Mouse (Mus musculus) frontal cortex, postnatal 36 days (tissue): Measurements from ENCODE around the gene Maged2.
"Not testable (repeated sequence)": the region's sequence is repeated elsewhere in the genome, so short reads cannot be mapped to it uniquely, and the experiment has no call there.

Experiments used
- DNase-seq, 2 experiments: peaks; one replicate each; pipeline ENCODE4 v3.0.0; 2022; ENCODE audit warnings: low spot score in 2 of 2

Gene Maged2

DNA sequence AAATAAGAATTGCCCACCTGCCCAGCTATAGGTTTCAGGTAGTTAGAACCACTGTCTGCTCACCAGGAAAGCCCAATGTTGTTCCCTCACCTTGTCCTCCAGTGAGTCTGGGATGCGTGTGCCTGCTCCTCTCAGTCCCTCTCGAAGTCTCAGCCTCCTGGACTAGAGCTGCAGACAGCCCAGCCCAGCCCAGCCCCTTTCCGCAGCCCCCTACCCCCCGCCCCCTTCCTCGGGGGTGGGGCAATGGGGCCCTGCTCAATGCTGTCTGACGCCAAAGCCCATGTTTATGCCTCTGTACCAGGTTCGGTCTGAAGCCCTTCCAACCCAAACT lies at the start of gene Maged2:
Gene Maged2, minus strand, starts transcription at position 207 of the 331 bp plus-strand sequence.
- DNase-seq, result no peak

DNA sequence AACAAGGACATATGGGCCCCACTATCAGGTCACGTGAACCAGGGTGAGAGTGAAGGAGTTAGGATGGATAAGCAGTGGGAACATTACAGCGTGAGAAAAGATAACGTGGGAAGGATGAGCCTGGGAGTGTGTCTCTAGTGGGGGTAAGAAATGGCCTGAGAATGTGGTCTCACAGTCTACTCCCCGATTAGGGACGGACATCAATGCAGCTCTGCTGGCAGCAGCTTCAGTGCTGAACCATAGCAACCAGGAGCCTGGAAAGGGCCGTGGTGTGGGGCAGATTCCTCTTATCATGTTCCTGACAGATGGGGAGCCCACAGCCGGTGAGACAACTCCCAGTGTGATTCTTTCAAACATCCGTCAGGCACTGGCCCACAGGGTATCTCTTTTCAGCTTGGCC lies 34.1 kb upstream of the Maged2 start:
- no peak for DNase-seq

DNA sequence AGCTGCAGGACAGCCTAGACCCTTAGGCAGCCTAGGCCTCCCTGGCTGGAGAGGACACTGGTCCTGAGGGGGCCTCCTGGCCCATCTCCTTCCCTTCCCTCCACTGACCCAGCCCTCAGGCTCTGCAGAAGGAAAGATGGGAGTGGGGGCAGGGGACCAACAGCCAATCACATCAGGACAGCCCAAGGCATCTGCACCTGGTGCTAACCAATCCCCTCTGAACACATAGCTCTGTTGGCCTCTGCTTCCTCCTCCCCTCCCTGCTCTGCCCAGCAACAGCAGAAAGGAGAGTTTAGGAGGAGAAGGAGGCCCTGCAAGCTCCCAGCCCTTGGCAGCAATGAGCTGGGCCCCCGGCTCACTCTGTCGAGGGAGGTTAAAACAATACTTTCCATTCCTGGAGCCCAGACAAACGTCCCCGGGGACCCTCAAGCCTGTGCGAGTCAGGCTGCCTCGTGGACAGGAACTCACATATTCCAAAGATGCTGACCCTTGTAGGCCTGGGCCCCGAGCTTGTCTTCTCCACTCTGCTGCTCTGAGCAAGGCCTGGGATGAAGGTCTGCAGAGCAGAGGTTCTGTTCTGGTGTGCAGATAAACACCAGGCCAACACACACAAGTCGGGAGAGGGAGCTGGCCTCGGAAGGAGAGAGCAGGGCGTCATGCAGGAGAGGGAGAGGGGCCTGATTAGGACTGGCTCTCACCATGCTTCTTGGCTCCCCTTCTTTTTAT lies 31.5 kb upstream of the Maged2 start:
- not testable (repeated sequence) for DNase-seq

DNA sequence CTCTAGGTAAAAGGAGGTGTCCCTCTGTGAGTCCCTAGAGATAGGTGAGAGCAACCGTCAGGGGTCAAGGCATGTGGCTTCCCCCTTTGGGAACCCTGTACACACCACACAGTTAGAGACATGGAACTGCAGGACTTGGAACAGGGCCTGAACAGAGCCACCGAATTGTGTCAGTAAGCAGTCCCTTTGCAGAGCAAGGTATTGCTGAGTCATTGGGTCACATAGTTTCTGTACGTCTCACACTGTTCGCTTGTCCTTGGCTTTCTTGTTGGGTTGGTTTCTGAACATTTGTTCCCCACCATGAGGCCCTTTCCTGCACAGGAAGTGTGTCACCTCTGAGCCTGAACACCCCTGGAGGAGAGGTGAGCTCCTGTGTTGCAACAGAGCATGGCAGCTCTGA lies 29.1 kb upstream of the Maged2 start:
- DNase-seq, result not testable (repeated sequence)

DNA sequence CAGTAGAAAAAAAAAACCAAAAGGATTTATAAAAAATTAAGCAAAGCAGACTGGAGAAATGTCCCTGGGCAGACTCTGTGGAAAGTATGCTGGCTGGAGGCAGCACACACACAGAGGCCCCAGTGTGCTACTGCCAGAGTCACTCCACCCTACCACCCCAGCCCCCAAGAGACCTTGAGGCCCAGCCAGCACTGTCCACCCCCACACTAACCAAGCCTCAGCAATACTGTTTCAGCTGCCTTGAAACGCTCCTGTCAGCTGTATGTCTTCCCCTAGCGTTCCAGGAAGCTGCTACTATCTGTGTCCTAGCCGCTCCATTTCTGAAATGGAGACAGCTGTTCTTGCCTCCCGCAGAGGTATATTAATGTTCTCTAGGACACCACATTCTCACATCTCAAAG lies 16.2 kb upstream of the Maged2 start:
- no peak for DNase-seq

DNA sequence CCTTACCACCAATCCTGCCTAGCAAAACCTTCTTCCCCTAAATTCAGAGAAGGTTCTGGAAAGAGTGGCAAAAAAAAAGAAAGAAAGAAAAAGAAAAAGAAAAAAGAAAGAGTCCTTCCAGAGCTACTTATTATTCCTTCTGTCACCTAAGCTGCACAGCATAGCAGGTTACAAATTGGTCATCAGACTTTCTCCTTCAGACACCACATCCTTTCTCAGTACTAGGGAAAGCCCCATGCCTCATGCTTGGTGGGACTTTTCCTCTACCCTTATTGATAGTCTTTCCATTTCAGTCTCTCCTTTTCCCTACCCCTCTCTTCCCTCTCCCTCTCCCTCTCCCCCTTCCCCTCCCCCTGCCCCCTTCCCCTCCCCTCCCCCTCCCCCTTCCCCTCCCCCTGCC lies 3.1 kb upstream of the Maged2 start:
- DNase-seq, result no peak

DNA sequence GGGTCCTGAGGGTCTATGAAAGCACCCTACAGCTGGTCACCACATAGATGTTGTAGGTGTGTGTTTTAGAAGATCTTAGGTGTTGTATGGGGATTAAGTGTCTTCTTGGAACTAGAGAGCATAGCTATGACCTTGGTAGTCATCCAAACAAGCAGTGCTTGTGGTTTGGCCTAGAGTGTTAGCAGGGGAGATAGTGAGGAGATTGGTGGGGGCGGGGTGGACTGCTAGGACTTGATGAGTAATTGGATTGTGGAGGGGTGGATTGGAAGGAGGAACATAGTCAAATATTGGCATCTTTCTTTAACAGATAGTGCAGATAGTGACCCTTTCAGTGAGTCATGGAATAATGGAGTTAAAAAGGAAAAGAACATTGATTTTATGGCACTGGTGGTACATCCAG lies 1.5 kb upstream of the Maged2 start:
- DNase-seq, result no peak

DNA sequence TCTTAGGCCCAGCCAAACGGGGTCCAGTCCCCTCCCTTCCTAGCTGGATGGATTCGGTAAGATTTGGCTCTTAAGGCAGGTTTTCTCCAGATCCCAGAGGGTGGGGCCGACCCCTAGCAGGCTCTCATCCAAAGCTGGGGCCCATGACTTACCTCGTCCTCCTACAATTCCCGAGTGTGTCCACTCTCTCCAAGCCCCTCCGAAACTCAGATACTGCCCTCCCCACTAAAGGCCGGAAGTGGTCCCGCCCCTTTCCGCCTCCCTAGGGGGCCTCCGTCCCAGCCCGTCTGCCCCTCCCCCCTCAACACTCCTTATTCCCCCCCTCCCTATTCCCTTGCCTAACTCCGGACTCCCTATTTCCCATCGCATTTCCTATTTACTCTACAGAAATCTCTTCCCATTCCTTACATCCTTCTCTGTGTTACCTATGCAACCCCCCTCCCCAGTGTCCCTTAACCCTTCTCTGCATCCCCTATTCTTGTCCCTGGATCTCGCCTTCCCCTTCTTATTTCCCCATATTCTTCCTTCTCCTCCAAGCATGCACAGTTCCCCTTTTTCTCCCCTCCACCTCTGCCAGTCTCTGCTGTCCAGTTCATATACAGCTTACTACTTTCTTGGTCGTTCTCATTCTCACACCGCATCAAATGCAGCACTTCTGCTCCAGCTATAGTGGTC lies 544 bp downstream of the Maged2 start:
- DNase-seq, result peak; percentile 5 to 11

DNA sequence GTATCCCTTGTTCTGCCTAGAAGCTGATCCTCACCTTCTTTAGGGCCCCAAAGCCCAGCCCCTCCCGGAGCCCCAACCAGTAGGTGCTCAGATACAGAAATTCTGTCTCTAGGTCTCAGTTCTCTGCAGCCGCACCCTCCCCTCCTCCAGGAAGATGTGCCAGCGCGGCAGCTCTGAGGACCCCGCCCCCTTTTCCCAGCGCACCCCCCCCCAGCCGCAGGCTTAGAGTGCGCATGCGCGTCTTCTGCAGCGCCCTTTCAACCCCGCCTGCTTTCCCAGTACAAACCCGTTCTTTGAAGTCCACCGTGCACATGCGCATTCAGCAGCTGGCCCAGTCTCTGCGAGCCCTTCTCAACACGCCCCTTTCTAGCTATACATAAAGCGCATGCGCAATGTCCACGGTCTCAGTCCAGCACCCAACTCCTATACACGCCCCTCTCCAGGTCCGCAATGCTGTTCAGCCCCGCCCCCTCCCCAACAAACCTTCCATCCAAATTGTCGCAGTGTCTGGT lies 1.3 kb downstream of the Maged2 start:
- peak; percentile 73 to 85 for DNase-seq

DNA sequence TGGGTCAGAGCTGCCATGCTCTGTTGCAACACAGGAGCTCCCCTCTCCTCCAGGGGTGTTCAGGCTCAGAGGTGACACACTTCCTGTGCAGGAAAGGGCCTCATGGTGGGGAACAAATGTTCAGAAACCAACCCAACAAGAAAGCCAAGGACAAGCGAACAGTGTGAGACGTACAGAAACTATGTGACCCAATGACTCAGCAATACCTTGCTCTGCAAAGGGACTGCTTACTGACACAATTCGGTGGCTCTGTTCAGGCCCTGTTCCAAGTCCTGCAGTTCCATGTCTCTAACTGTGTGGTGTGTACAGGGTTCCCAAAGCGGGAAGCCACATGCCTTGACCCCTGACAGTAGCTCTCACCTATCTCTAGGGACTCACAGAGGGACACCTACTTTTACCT lies 13.2 kb downstream of the Maged2 start:
- not testable (repeated sequence) for DNase-seq

DNA sequence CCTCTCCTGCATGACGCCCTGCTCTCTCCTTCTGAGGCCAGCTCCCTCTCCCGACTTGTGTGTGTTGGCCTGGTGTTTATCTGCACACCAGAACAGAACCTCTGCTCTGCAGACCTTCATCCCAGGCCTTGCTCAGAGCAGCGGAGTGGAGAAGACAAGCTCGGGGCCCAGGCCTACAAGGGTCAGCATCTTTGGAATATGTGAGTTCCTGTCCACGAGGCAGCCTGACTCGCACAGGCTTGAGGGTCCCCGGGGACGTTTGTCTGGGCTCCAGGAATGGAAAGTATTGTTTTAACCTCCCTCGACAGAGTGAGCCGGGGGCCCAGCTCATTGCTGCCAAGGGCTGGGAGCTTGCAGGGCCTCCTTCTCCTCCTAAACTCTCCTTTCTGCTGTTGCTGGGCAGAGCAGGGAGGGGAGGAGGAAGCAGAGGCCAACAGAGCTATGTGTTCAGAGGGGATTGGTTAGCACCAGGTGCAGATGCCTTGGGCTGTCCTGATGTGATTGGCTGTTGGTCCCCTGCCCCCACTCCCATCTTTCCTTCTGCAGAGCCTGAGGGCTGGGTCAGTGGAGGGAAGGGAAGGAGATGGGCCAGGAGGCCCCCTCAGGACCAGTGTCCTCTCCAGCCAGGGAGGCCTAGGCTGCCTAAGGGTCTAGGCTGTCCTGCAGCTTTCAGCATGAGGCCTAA lies 15.5 kb downstream of the Maged2 start:
- not testable (repeated sequence) for DNase-seq
